ENCODE assay signal across 11 mouse cellular contexts in genomic region chr5:124996816-124997215, GRCm38 (mm10). TPM values are rescaled to one million over a fixed set of nuclear protein-coding genes. Genes with fewer than 3 reads are reported as not detected.
DNase-seq lines count a peak whose midpoint lies in the region; ATAC-seq lines count a peak whose summit lies in the region.
"Had no signal": no experiment of that assay in that cellular context is flagged by ENCODE, and none has a peak within 500 bp of the region (broad histone marks: within the 10 kb centered on the region; RNA-seq: fewer than 3 reads in every experiment).

No protein-coding gene starts in this region.

- no peak overlapping the region for H3K4me2 ChIP-seq in lung, embryonic 15.5 days
- no peak overlapping the region for H3K4me2 ChIP-seq in midbrain, embryonic 11.5 days
- H3K4me2 ChIP-seq in midbrain, embryonic 13.5 days (replicated peaks), result no peak overlapping the region
- H3K4me2 ChIP-seq: midbrain, embryonic 15.5 days had no signal

- no peak overlapping the region for H3K27ac ChIP-seq in lung, embryonic 15.5 days
- no peak overlapping the region for H3K27ac ChIP-seq in midbrain, embryonic 11.5 days (ENCODE audit: low read depth, low read length)
- no peak overlapping the region for H3K27ac ChIP-seq in midbrain, embryonic 13.5 days
- H3K27ac ChIP-seq: midbrain, embryonic 15.5 days had no signal

- no peaks in the 10 kb centered on the region for H3K27me3 ChIP-seq in lung, embryonic 15.5 days
- no peaks in the 10 kb centered on the region for H3K27me3 ChIP-seq in midbrain, embryonic 11.5 days (ENCODE audit: control insufficient read depth, insufficient read depth, low read length)
- no peaks in the 10 kb centered on the region for H3K27me3 ChIP-seq in midbrain, embryonic 13.5 days
- H3K27me3 ChIP-seq: midbrain, embryonic 15.5 days had no signal

- peaks cover 25% of the 10 kb centered on the region for H3K4me1 ChIP-seq in lung, embryonic 15.5 days
- no peaks in the 10 kb centered on the region for H3K4me1 ChIP-seq in midbrain, embryonic 11.5 days (ENCODE audit: control insufficient read depth, insufficient read depth, low read length)
- H3K4me1 ChIP-seq in midbrain, embryonic 13.5 days (replicated peaks), result no peaks in the 10 kb centered on the region
- H3K4me1 ChIP-seq: midbrain, embryonic 15.5 days had no signal

- H3K9me3 ChIP-seq in lung, embryonic 15.5 days, result no peaks in the 10 kb centered on the region
- no peaks in the 10 kb centered on the region for H3K9me3 ChIP-seq in midbrain, embryonic 11.5 days (ENCODE audit: control insufficient read depth, low read length)
- no peaks in the 10 kb centered on the region for H3K9me3 ChIP-seq in midbrain, embryonic 13.5 days
- H3K9me3 ChIP-seq: midbrain, embryonic 15.5 days had no signal

- H3K9ac ChIP-seq in lung, embryonic 15.5 days, result no peak overlapping the region
- H3K9ac ChIP-seq in midbrain, embryonic 11.5 days (ENCODE audit: low read length), result no peak overlapping the region
- no peak overlapping the region for H3K9ac ChIP-seq in midbrain, embryonic 13.5 days (replicated peaks)
- H3K9ac ChIP-seq: midbrain, embryonic 15.5 days had no signal

- no peak for DNase-seq in frontal cortex, postnatal 14 days (ENCODE audit: low spot score in 2 of 2)
- no peak for DNase-seq in lung, postnatal 10 days
- DNase-seq in lung, postnatal 14 days, result peak; percentile 54
- no peak for DNase-seq in midbrain, embryonic 11.5 days (ENCODE audit: low spot score, missing footprints)
- DNase-seq in B cell, adult 2 months, result no peak
- DNase-seq: cerebellum, adult 9-10 months; thymus, adult 18-20 months had no signal

- no peaks in the 10 kb centered on the region for H3K36me3 ChIP-seq in lung, embryonic 15.5 days
- H3K36me3 ChIP-seq in midbrain, embryonic 11.5 days (ENCODE audit: control insufficient read depth, insufficient read depth, low read length), result no peaks in the 10 kb centered on the region
- H3K36me3 ChIP-seq in midbrain, embryonic 13.5 days, result no peaks in the 10 kb centered on the region
- H3K36me3 ChIP-seq: midbrain, embryonic 15.5 days had no signal

- no peak overlapping the region for H3K4me3 ChIP-seq in lung, embryonic 15.5 days
- no peak overlapping the region for H3K4me3 ChIP-seq in midbrain, embryonic 11.5 days (ENCODE audit: low read depth, low read length)
- no peak overlapping the region for H3K4me3 ChIP-seq in midbrain, embryonic 13.5 days (replicated peaks)
- H3K4me3 ChIP-seq: midbrain, embryonic 15.5 days had no signal

- ATAC-seq in frontal cortex, adult (ENCODE audit: low TSS enrichment), result peak; percentile 91
- ATAC-seq in lung, embryonic 15.5 days (ENCODE audit: borderline replicate concordance, extremely low read depth, low FRiP score, low TSS enrichment), result peak; percentile 33; the same call in 1 of the 2 replicates
- no peak for ATAC-seq in midbrain, embryonic 11.5 days (ENCODE audit: low FRiP score)
- ATAC-seq in midbrain, embryonic 13.5 days, result no peak
- ATAC-seq: midbrain, embryonic 15.5 days had no signal

- WGBS in lung, embryonic 15.5 days, result 49% methylated on average over 6 of the region's 6 CpGs
- 63% methylated on average over 6 of the region's 6 CpGs for WGBS in midbrain, embryonic 11.5 days
- WGBS in midbrain, embryonic 13.5 days, result 66% methylated on average over 6 of the region's 6 CpGs

RNA-seq across cellular contexts. Expression of gene Rflna, which starts 6.2 kb away (rescaled TPM):
- polyA plus RNA-seq in lung, embryonic 15.5 days (2015; fragmentation: Nextera tagmentation; extraction: Ambion mirVana), result 6.4 and 7.7 TPM in 2 replicates
- polyA plus RNA-seq in midbrain, embryonic 11.5 days (2014; fragmentation: Nextera tagmentation; extraction: Ambion mirVana), result 4.0 and 4.4 TPM in 2 replicates
- 4.9 and 5.1 TPM in 2 replicates for polyA plus RNA-seq in midbrain, embryonic 13.5 days (2015; fragmentation: Nextera tagmentation; extraction: Ambion mirVana)

Comparison
In these comparisons a context has a peak if more than half of its experiments do, and no peak if none do; other contexts are left out.
1. ATAC-seq: peak in frontal cortex, adult (single experiment) and lung, embryonic 15.5 days (single experiment); none in midbrain, embryonic 11.5 days (single experiment) and midbrain, embryonic 13.5 days (single experiment).